Mouse (Mus musculus) forebrain, embryonic 14.5 days (tissue): ENCODE data around the gene Fkbp3. TPM values are rescaled to one million over a fixed set of nuclear protein-coding genes. Genes with fewer than 3 reads are reported as not detected.
"Not testable (repeated sequence)": the region's sequence is repeated elsewhere in the genome, so short reads cannot be mapped to it uniquely, and the experiment has no call there.

Experiments used
- ATAC-seq: fragments of 200-750 bp; cut with Nextera tagmentation; 2 replicates; pipeline ENCODE4 v1.8.0; 2017; ENCODE audit warnings: mild to moderate bottlenecking, moderate library complexity
- DNase-seq: peaks from one replicate; pipeline ENCODE4 v3.0.0-alpha.2; 2015; ENCODE audit warnings: low spot score
- H3K27ac ChIP-seq: fragments of 300-500 bp; sonication (generic); 2 replicates; pipeline ENCODE4 v1.5.1; 2014; ENCODE audit warnings: low read depth, mild to moderate bottlenecking, control low read depth, low read length, moderate library complexity
- H3K27me3 ChIP-seq: fragments of 300-500 bp; sonication (generic); replicated peaks from 2 replicates; pipeline ENCODE4 v1.6.1; 2014; ENCODE audit warnings: low read length, control low read depth, mixed read lengths; ENCODE audit not compliant: control insufficient read depth, insufficient read depth
- H3K36me3 ChIP-seq: fragments of 300-500 bp; sonication (generic); 2 replicates; pipeline ENCODE4 v1.6.1; 2014; ENCODE audit warnings: low read length, control low read depth; ENCODE audit not compliant: control insufficient read depth, insufficient read depth
- H3K4me1 ChIP-seq: fragments of 300-500 bp; sonication (generic); 2 replicates; pipeline ENCODE4 v1.6.1; 2014; ENCODE audit warnings: antibody characterized with exemption, low read length, control low read depth; ENCODE audit not compliant: control insufficient read depth, insufficient read depth
- H3K4me2 ChIP-seq: fragments of 300-500 bp; sonication (generic); 2 replicates; pipeline ENCODE4 v1.6.1; 2014; ENCODE audit warnings: mild to moderate bottlenecking, control low read depth, low read length
- H3K4me3 ChIP-seq: fragments of 300-500 bp; sonication (generic); 2 replicates; pipeline ENCODE4 v1.5.1; 2014; ENCODE audit warnings: low read depth, low read length, control low read depth
- H3K9ac ChIP-seq: fragments of 300-500 bp; sonication (generic); 2 replicates; pipeline ENCODE4 v1.6.1; 2014; ENCODE audit warnings: mild to moderate bottlenecking, low read length, control low read depth, moderate library complexity
- H3K9me3 ChIP-seq: fragments of 300-500 bp; sonication (generic); replicated peaks from 2 replicates; pipeline ENCODE4 v1.6.1; 2016; ENCODE audit warnings: low read length, control low read depth, mixed read lengths; ENCODE audit not compliant: control insufficient read depth
- WGBS: fragments of 180-500 bp; shearing (Covaris S2); extraction: QIAGEN DNeasy Blood & Tissue Kit; methylation state at CpG from one replicate; pipeline ENCODE4 v1.1.7; 2014; 5-methylcytosine and 5-hydroxymethylcytosine counted together
- polyA plus RNA-seq: library from polyadenylated mRNA; unstranded; fragments of >200 nt; fragmentation: Nextera tagmentation; extraction: Ambion mirVana; gene quantifications from 2 replicates; pipeline ENCODE4 v1.2.1, GENCODE M21; 2014

Gene Fkbp3
- 443 and 466 TPM in 2 replicates for polyA plus RNA-seq

DNA sequence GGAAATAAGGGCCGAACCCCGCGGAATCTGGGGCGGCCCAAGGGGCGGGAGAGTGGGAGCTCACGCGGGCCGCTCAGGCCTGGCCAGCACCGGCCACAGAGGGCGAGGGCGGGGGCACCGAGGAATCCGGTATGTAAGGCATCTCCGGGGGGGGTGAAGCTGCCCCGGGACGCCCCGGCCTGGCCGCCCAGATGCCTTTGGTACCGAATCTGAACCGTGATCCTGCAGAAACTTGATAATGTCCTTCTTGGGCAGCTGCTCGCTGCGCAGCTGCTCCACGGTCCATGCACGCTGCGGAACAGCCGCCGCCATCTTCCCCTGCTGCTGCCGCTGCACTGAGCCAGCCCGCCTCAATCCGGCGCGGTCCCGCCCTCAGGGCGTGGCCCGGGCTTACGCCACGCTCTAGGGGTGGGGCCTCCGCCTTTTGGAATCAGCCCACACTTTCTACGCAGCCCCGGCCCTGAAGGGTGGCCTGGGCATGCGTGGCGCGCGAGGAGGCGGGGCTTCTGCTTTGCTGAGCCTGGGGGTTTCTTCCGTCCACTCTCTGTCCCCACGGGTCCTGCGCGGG is at the start of gene Fkbp3:
Fkbp3 (minus strand) TSS at position 397 of the 568 bp plus-strand sequence.
- DNase-seq (peak; percentile 99), ATAC-seq (peak; percentile 98)
- peaks cover 5% of the 10 kb centered on the region; the same call in 1 of the 2 replicates for H3K36me3 ChIP-seq
- peak within 1 kb of the TSS; percentile 79 for H3K4me2 ChIP-seq
- under 1% methylated on average over 48 of the region's 49 CpGs for WGBS
- no peaks in the 10 kb centered on the region for H3K9me3 ChIP-seq
- peaks cover 19% of the 10 kb centered on the region for H3K4me1 ChIP-seq
- peak within 1 kb of the TSS; percentile 92 for H3K9ac ChIP-seq
- no peaks in the 10 kb centered on the region for H3K27me3 ChIP-seq
- H3K4me3 ChIP-seq, result peak within 1 kb of the TSS; percentile 64
- H3K27ac ChIP-seq, result peak within 1 kb of the TSS; percentile 91

DNA sequence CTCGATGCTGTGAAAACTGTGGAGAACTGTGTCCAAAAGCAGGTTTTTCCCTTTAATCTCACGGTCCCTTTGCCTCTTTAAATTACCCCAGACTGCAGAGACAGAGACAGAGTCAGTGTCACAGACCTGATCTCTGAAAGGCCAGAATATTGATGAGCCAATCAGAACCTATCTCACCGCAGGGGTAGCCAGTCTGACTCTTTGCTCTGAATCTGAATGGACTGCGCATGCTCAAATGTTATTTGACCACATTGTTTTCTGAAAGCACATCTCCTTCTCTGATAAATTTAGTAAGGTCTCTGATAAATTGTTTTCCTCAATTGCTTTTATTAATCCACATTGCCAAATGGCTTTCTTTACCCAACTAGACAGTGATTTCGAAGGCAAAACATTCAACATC is 45.6 kb upstream of the Fkbp3 start:
- Histone ChIP-seq H3K36me3 (peaks cover 48% of the 10 kb centered on the region), H3K4me1 (no peaks in the 10 kb centered on the region), H3K9me3 (no peaks in the 10 kb centered on the region), H3K4me2 (no peak overlapping the region), H3K27ac (no peak overlapping the region), H3K27me3 (no peaks in the 10 kb centered on the region), H3K9ac (no peak overlapping the region), H3K4me3 (no peak overlapping the region)
- DNase-seq (no peak), ATAC-seq (no peak)
- 95% methylated on average over 5 of the region's 5 CpGs for WGBS

DNA sequence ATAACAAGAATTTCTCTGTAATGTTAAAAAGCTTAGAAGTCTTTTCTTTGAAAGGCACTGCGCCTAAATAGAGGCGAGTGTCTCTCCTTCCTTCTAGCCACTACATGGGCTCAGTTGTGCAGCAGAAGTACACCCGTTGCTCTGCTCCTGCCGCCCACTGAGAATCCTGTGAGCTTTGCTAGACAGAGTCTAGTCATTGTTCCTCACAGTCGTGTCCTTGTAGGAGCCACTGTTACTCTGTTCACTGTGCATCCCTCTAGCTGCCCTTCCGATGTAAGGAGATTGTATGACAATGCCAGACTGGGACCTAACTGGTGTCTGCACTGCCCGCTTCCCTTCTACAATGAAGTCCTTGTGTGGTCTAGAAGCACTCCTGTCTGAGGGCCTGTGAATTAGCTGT is 45.2 kb upstream of the Fkbp3 start:
- no peaks in the 10 kb centered on the region for H3K9me3 ChIP-seq
- ATAC-seq (no peak), DNase-seq (no peak)
- no peaks in the 10 kb centered on the region for H3K4me1 ChIP-seq
- H3K36me3 ChIP-seq, result peaks cover 52% of the 10 kb centered on the region
- 85% methylated on average over 7 of the region's 7 CpGs for WGBS
- no peak overlapping the region for H3K27ac ChIP-seq
- H3K4me3 ChIP-seq, result no peak overlapping the region
- no peak overlapping the region for H3K9ac ChIP-seq
- H3K27me3 ChIP-seq, result no peaks in the 10 kb centered on the region
- H3K4me2 ChIP-seq, result no peak overlapping the region

DNA sequence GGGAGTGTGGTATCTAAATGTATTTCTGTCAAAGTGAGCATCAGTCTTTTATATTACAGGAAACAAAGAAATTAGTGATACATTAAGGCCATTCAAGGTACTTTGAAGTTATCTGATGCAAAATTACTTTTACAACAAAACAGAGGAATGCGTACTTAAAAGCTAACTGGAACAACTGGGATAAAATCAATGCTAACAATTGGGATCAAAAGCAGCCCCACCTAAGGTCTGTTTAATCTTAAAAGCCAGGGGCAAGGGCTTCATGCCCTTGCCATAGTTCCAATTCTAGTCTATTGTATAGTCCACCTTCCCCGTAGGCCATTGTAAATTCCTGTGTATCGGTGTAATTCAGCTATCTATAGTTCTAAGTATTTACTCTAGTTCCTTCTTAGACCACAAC is 41.2 kb upstream of the Fkbp3 start:
- not testable (repeated sequence) for H3K4me2 ChIP-seq, DNase-seq, H3K4me3 ChIP-seq, ATAC-seq, H3K27me3 ChIP-seq, H3K9me3 ChIP-seq, H3K9ac ChIP-seq, H3K27ac ChIP-seq, H3K4me1 ChIP-seq
- WGBS, result 94% methylated on average over 3 of the region's 3 CpGs
- H3K36me3 ChIP-seq, result peaks cover 34% of the 10 kb centered on the region

DNA sequence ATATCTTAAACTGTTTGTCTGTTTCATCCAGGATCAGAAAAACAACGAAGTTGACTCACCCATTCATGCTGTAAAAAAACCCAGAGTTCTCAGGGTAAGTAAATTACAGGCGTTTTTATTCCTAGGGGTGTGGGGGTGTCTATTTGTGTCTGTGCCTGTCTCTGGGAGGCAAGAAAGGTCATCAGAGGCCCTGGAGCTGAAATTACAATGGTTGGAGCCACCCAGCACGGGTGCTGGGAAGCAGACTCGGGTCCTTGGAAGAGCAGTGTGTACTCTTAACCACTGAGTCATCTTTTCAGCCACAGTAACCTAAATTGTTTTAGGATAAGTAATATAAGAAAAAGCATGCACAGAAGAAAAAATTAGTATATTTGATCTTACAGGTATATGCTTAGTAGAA is 40.1 kb upstream of the Fkbp3 start:
- DNase-seq (no peak), ATAC-seq (no peak)
- 95% methylated on average over 4 of the region's 4 CpGs for WGBS
- Histone ChIP-seq H3K9me3 (no peaks in the 10 kb centered on the region), H3K27ac (no peak overlapping the region), H3K4me1 (no peaks in the 10 kb centered on the region), H3K4me2 (no peak overlapping the region), H3K27me3 (no peaks in the 10 kb centered on the region), H3K36me3 (peaks cover 35% of the 10 kb centered on the region; the same call in 1 of the 2 replicates), H3K4me3 (no peak overlapping the region), H3K9ac (no peak overlapping the region)

DNA sequence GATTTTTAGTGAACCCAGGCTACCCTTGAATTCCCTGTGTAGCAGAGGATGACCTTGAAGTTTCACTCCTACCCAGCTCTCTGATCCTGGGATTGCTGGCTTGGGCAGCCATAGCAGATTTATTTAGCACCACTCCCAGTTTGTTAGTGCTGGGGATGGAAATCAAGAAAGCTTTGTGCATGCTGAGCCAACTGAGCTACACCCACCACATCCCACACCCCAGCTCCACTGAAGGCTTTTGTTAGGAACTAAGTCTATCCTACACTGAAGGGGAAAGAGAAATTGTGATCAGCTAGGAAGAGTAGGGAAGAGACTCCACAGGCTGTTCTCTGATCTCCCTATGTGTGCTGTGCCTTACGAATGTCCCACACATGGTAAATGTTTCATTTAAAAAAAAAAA is 39.0 kb upstream of the Fkbp3 start:
- 100% methylated on average over 1 of the region's 1 CpGs for WGBS
- no peak for ATAC-seq

DNA sequence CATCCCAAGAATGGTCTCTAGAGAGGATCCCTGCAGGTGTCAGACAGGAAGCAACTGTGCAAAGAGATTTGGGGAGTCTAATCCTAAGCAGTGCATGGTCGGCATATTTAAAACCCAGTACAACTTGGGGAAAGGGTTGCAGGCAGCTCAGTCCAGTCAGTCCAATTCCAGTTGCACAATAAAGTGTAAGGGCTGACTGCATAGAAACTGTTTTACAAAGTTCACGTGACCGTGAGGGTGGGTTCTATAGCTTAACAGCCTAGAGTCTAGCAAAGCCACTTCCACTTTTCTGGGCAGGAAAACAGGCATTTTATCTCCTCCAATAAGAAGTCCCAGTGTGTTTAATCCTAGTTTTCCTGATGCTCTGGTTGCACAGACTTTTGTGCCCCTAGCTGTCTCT is 37.7 kb upstream of the Fkbp3 start:
- H3K4me1 ChIP-seq, result no peaks in the 10 kb centered on the region
- H3K4me3 ChIP-seq, result no peak overlapping the region
- no peak overlapping the region for H3K4me2 ChIP-seq
- peaks cover 34% of the 10 kb centered on the region for H3K36me3 ChIP-seq
- H3K9ac ChIP-seq, result no peak overlapping the region
- H3K27me3 ChIP-seq, result no peaks in the 10 kb centered on the region
- 89% methylated on average over 3 of the region's 3 CpGs for WGBS
- H3K27ac ChIP-seq, result no peak overlapping the region
- DNase-seq, result no peak
- no peaks in the 10 kb centered on the region for H3K9me3 ChIP-seq
- ATAC-seq, result no peak

More for the DNA sequence above, 39.0 kb upstream of the Fkbp3 start:
- Histone ChIP-seq H3K4me3 (no peak overlapping the region), H3K4me2 (no peak overlapping the region), H3K36me3 (peaks cover 33% of the 10 kb centered on the region; the same call in 1 of the 2 replicates), H3K27me3 (no peaks in the 10 kb centered on the region), H3K9ac (no peak overlapping the region), H3K4me1 (no peaks in the 10 kb centered on the region), H3K27ac (no peak overlapping the region), H3K9me3 (no peaks in the 10 kb centered on the region)
- DNase-seq, result no peak

DNA sequence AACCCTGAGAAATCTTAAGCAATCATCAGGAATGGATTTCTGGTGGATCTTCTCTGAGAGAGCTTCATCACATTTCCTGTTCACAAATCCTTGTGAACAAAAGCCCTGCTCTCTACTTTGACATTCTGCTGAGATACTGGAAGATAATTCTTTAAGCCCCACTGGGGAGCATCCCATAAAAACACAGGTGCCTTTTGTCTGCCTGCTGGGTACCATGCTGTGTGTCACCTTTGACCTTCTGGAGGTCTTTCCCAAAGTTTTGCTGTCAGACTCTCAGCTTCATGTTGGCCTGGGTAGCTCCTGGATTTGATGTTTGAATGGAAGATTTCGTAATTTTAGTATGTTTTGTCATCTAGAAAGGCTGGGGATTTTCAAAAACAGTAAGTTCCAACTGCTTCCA is 34.9 kb upstream of the Fkbp3 start:
- no peaks in the 10 kb centered on the region for H3K4me1 ChIP-seq
- ATAC-seq, result no peak
- no peak for DNase-seq
- no peak overlapping the region for H3K27ac ChIP-seq
- H3K36me3 ChIP-seq, result peaks cover 46% of the 10 kb centered on the region
- no peak overlapping the region for H3K9ac ChIP-seq
- WGBS, result 75% methylated on average over 1 of the region's 1 CpGs
- no peak overlapping the region for H3K4me2 ChIP-seq
- no peak overlapping the region for H3K4me3 ChIP-seq
- no peaks in the 10 kb centered on the region for H3K27me3 ChIP-seq
- no peaks in the 10 kb centered on the region for H3K9me3 ChIP-seq

DNA sequence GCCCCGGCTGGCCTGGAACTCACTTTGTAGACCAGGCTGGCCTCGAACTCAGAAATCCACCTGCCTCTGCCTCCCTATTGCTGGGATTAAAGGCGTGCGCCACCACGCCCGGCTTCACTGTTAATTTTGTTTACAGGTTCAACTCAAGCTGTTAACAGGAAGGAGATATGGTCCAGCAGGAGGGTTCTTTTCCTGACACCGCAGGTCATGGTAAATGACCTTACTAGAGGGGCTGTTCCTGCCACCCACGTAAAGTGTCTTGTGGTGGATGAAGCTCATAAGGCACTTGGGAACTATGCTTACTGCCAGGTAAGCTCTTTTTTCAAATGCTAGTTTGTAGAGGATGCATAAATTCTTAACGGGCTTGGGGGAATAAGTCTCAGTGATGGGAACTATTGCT is 3.1 kb upstream of the Fkbp3 start:
- peak overlapping the region; percentile 5; the same call in 1 of the 2 replicates for H3K9ac ChIP-seq
- 0 out of 2 replicates have a peak, but pooled peaks cover 9% of the 10 kb centered on the region for H3K36me3 ChIP-seq
- no peak overlapping the region for H3K27ac ChIP-seq
- H3K9me3 ChIP-seq, result no peaks in the 10 kb centered on the region
- H3K4me2 ChIP-seq, result peak overlapping the region; percentile 79
- H3K4me3 ChIP-seq, result peak overlapping the region; percentile 64; the same call in 1 of the 2 replicates
- WGBS, result 85% methylated on average over 9 of the region's 9 CpGs
- no peaks in the 10 kb centered on the region for H3K27me3 ChIP-seq
- ATAC-seq (no peak), DNase-seq (no peak)
- H3K4me1 ChIP-seq, result peaks cover 19% of the 10 kb centered on the region
